Mouse (Mus musculus): Measurements from ENCODE around the gene Speer4f2. TPM values are rescaled to one million over a fixed set of nuclear protein-coding genes. Genes with fewer than 3 reads are reported as not detected.

Speer4f2 gene
- polyA plus RNA-seq, 1 experiment from 2014 or later: not detected

Other genes with a start within 250 kb of the Speer4f2 start
- not detected in 2 replicates for gene Speer4f1, start 102.9 kb downstream of the Speer4f2 start, polyA plus RNA-seq (2015; fragmentation: Nextera tagmentation; extraction: Ambion mirVana)
- gene Sema3c, start 201.1 kb downstream of the Speer4f2 start, polyA plus RNA-seq (2015; fragmentation: Nextera tagmentation; extraction: Ambion mirVana): 33.3 and 33.8 TPM in 2 replicates

All from lung, embryonic 16.5 days (tissue).